Mouse (Mus musculus) stomach, embryonic 16.5 days (tissue): ENCODE measurements around the gene Usb1. TPM values are rescaled to one million over a fixed set of nuclear protein-coding genes. Genes with fewer than 3 reads are reported as not detected.

ENCODE experiments used
- ATAC-seq: fragments of 200-750 bp; cut with Nextera tagmentation; 2 replicates; pipeline ENCODE4 v1.8.0; 2017; ENCODE audit warnings: moderate number of reproducible peaks, moderate TSS enrichment; ENCODE audit not compliant: insufficient read depth, low FRiP score
- H3K27ac ChIP-seq: fragments of 300-500 bp; sonication (generic); 2 replicates; pipeline ENCODE4 v1.5.1; 2014; ENCODE audit warnings: low read length
- H3K27me3 ChIP-seq: fragments of 300-500 bp; sonication (generic); 2 replicates; pipeline ENCODE4 v1.6.1; 2014; ENCODE audit warnings: low read length, control low read depth, mixed read lengths; ENCODE audit not compliant: control insufficient read depth, insufficient read depth
- H3K36me3 ChIP-seq: fragments of 300-500 bp; sonication (generic); 2 replicates; pipeline ENCODE4 v1.6.1; 2014; ENCODE audit warnings: low read length; ENCODE audit not compliant: control insufficient read depth, insufficient read depth
- H3K4me1 ChIP-seq: fragments of 300-500 bp; sonication (generic); 2 replicates; pipeline ENCODE4 v1.6.1; 2014; ENCODE audit warnings: low read length, control low read depth, mixed read lengths; ENCODE audit not compliant: control insufficient read depth, insufficient read depth
- H3K4me2 ChIP-seq: fragments of 300-500 bp; sonication (generic); 2 replicates; pipeline ENCODE4 v1.6.1; 2014; ENCODE audit warnings: low read depth, low read length, mixed read lengths
- H3K4me3 ChIP-seq: fragments of 300-500 bp; sonication (generic); replicated peaks from 2 replicates; pipeline ENCODE4 v1.5.1; 2014; ENCODE audit warnings: mild to moderate bottlenecking, low read length
- H3K9ac ChIP-seq: fragments of 300-500 bp; sonication (generic); 2 replicates; pipeline ENCODE4 v1.6.1; 2014; ENCODE audit warnings: low read length
- H3K9me3 ChIP-seq: fragments of 300-500 bp; sonication (generic); replicated peaks from 2 replicates; pipeline ENCODE4 v1.6.1; 2016; ENCODE audit warnings: low read length, control low read depth; ENCODE audit not compliant: control insufficient read depth
- WGBS: fragments of 180-500 bp; shearing (Covaris S2); extraction: QIAGEN DNeasy Blood & Tissue Kit; methylation state at CpG from one replicate; pipeline ENCODE4 v1.1.7; 2014; 5-methylcytosine and 5-hydroxymethylcytosine counted together
- polyA plus RNA-seq: library from polyadenylated mRNA; unstranded; fragments of >200 nt; fragmentation: Nextera tagmentation; extraction: Ambion mirVana; gene quantifications from 2 replicates; pipeline ENCODE4 v1.2.1, GENCODE M21; 2015

Usb1 gene
- polyA plus RNA-seq, 1 experiment from 2014 or later: 38.7 TPM

- H3K4me3 ChIP-seq: no peak overlapping the region
- ATAC-seq: no peak
- WGBS: 66% methylated on average over 7 of the region's 7 CpGs
- no peaks in the 10 kb centered on the region for H3K9me3 ChIP-seq
- H3K27ac ChIP-seq: no peak overlapping the region
- no peak overlapping the region for H3K4me2 ChIP-seq
- no peaks in the 10 kb centered on the region for H3K36me3 ChIP-seq
- no peaks in the 10 kb centered on the region for H3K27me3 ChIP-seq
- no peak overlapping the region for H3K9ac ChIP-seq
- H3K4me1 ChIP-seq: no peaks in the 10 kb centered on the region
These were observed 59.0 kb downstream of the Usb1 start for GRCm38 (mm10) chr8:95391101-95391500.

GRCm38 (mm10) chr8:95392604-95393003 is 60.5 kb downstream of the Usb1 start:
- Histone ChIP-seq H3K9me3 (no peaks in the 10 kb centered on the region), H3K27ac (peak overlapping the region; percentile 41; the same call in 1 of the 2 replicates), H3K4me1 (peaks cover 6% of the 10 kb centered on the region), H3K4me3 (no peak overlapping the region), H3K36me3 (no peaks in the 10 kb centered on the region), H3K4me2 (no peak overlapping the region), H3K9ac (no peak overlapping the region), H3K27me3 (no peaks in the 10 kb centered on the region)
- no peak; the same call in 1 of the 2 replicates for ATAC-seq
- WGBS: 68% methylated on average over 5 of the region's 5 CpGs

DNA sequence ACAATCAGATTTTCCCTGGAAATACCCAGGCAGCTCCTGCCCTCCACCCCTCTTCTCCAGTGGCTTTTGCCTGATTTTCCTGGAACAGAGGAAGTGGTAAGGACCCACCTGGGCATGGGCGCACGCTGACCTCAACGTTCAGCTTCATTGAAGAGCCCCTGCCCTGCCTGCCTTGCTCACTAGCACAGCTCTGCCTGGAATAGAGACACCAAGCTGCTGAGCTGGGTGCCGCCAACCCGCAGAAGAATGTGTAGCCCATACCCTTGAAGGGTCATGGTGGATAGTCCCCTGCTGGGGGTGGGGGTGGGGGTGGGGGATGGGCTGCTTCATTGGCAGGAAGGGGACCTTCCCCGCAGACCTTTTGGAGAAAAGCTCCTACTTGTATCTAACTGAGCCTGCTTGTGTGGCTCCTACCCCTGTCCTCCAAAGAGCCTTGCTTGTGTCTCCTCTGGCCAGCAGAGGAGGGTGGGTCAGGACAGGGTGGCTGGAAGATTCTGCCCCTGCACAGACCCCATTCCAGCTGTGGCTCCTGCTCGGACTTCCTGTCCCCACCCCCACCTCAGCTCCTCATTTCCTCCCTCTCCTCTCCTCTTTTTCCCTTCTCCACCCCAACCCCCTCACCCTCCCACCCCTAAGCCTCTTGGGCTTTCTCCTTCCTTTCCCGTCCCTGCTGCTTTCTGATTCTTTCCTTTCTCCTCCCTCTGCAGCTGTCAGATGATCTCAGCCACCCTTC is 63.3 kb downstream of the Usb1 start:
- Histone ChIP-seq H3K4me2 (no peak overlapping the region), H3K36me3 (no peaks in the 10 kb centered on the region), H3K9ac (no peak overlapping the region; the same call in 1 of the 2 replicates), H3K9me3 (no peaks in the 10 kb centered on the region), H3K4me3 (no peak overlapping the region), H3K4me1 (peaks cover 6% of the 10 kb centered on the region), H3K27ac (peak overlapping the region; percentile 38; the same call in 1 of the 2 replicates), H3K27me3 (no peaks in the 10 kb centered on the region)
- ATAC-seq: peak; percentile 9; the same call in 1 of the 2 replicates
- WGBS: 33% methylated on average over 8 of the region's 8 CpGs

DNA sequence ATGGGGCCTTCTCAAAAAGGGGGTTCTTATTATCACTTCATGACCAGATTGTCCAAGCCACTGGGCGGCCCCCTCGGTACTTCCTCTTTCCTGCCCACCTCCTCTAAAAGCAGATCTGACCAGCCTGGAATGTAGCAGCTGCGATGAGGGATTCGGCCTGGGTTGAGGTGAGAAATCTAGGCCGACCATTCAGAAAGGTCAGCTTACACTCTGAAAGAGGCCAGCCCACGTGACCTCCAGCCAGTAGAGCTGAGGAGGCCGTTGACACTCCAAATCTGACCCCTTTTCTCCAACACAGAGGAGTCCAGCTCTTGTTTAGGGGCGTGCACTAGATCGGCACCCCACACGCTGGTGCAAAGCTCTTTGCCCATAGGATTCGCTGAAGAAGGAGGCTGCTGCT is 64.7 kb downstream of the Usb1 start:
- Histone ChIP-seq H3K36me3 (no peaks in the 10 kb centered on the region), H3K27ac (peak overlapping the region; percentile 25; the same call in 1 of the 2 replicates), H3K4me2 (no peak overlapping the region), H3K4me3 (no peak overlapping the region), H3K4me1 (peaks cover 6% of the 10 kb centered on the region), H3K9me3 (no peaks in the 10 kb centered on the region), H3K9ac (no peak overlapping the region), H3K27me3 (no peaks in the 10 kb centered on the region)
- 47% methylated on average over 11 of the region's 11 CpGs for WGBS
- ATAC-seq: no peak; the same call in 1 of the 2 replicates

Other genes starting within 250 kb of the Usb1 start
- 13.3 and 13.6 TPM in 2 replicates for gene Kifc3, start 129.5 kb upstream of the Usb1 start, polyA plus RNA-seq
- gene Cngb1, start 25.7 kb upstream of the Usb1 start, polyA plus RNA-seq: 0.28 and 0.81 TPM in 2 replicates
- not detected in 2 replicates for gene Tepp, start 21.7 kb upstream of the Usb1 start, polyA plus RNA-seq
- 6.5 and 7.0 TPM in 2 replicates for gene Zfp319, start 334 bp upstream of the Usb1 start, polyA plus RNA-seq
- gene Mmp15, start 20.0 kb downstream of the Usb1 start, polyA plus RNA-seq: 13.4 and 15.3 TPM in 2 replicates
- gene Cfap20, start 102.6 kb downstream of the Usb1 start, polyA plus RNA-seq: 123 and 134 TPM in 2 replicates
- 6.8 and 7.6 TPM in 2 replicates for gene Csnk2a2, start 157.8 kb downstream of the Usb1 start, polyA plus RNA-seq
- gene Ccdc113, start 201.8 kb downstream of the Usb1 start, polyA plus RNA-seq: 0.31 and 0.59 TPM in 2 replicates
- gene Prss54, start 244.1 kb downstream of the Usb1 start, polyA plus RNA-seq: not detected in 2 replicates